Mouse (Mus musculus) brain, embryonic 18.5 days (tissue): ENCODE results near the gene Myg1.

Experiments
- DNase-seq: peaks from one replicate; pipeline ENCODE4 v3.0.0-alpha.2; 2012; ENCODE audit warnings: low read depth, low spot score

The Myg1 gene

GRCm38 (mm10) chr15:102344490-102344889 lies 13.0 kb downstream of the Myg1 start:
- DNase-seq, result no peak

- DNase-seq, result no peak
Observed at GRCm38 (mm10) chr15:102346444-102346843, 14.9 kb downstream of the Myg1 start.

GRCm38 (mm10) chr15:102350138-102350941 lies 18.8 kb downstream of the Myg1 start, which contains the start of gene Aaas:
TSS of gene Aaas (minus strand) at chr15:102350771.
- DNase-seq, result peak; percentile 91

- no peak for DNase-seq
Observed at GRCm38 (mm10) chr15:102350942-102351291, 19.4 kb downstream of the Myg1 start.

- no peak for DNase-seq
Observed at GRCm38 (mm10) chr15:102352177-102352576, 20.7 kb downstream of the Myg1 start.

- DNase-seq, result no peak
Observed at GRCm38 (mm10) chr15:102353986-102354385, 22.5 kb downstream of the Myg1 start.

GRCm38 (mm10) chr15:102355134-102355870 lies 23.8 kb downstream of the Myg1 start:
- DNase-seq, result no peak

- no peak for DNase-seq
Observed at GRCm38 (mm10) chr15:102355871-102356441, 24.4 kb downstream of the Myg1 start.

- no peak for DNase-seq
Observed at GRCm38 (mm10) chr15:102356501-102357325, 25.2 kb downstream of the Myg1 start.

GRCm38 (mm10) chr15:102358126-102358525 lies 26.6 kb downstream of the Myg1 start:
- no peak for DNase-seq

GRCm38 (mm10) chr15:102358834-102359233 lies 27.3 kb downstream of the Myg1 start:
- DNase-seq, result no peak

- no peak for DNase-seq
Observed at GRCm38 (mm10) chr15:102362648-102363047, 31.1 kb downstream of the Myg1 start.

- no peak for DNase-seq
Observed at GRCm38 (mm10) chr15:102364678-102365077, 33.2 kb downstream of the Myg1 start.

- DNase-seq, result no peak
Observed at GRCm38 (mm10) chr15:102366238-102366637, 34.7 kb downstream of the Myg1 start.

GRCm38 (mm10) chr15:102366733-102367344 lies 35.3 kb downstream of the Myg1 start, which contains the start of gene Sp7:
TSS of gene Sp7 (minus strand) at chr15:102367182.
- DNase-seq, result no peak

- no peak for DNase-seq
Observed at GRCm38 (mm10) chr15:102369972-102370371, 38.5 kb downstream of the Myg1 start.

- no peak for DNase-seq
Observed at GRCm38 (mm10) chr15:102370727-102371126, 39.2 kb downstream of the Myg1 start.

GRCm38 (mm10) chr15:102376453-102377162 lies 45.1 kb downstream of the Myg1 start:
- DNase-seq, result no peak

- no peak for DNase-seq
Observed at GRCm38 (mm10) chr15:102377163-102377543, 45.6 kb downstream of the Myg1 start.

- DNase-seq, result no peak
Observed at GRCm38 (mm10) chr15:102377810-102378262, 46.3 kb downstream of the Myg1 start.
